Mouse (Mus musculus) kidney, postnatal 36 days (tissue): ENCODE measurements around the gene Rin3.

Experiments
- DNase-seq, 2 experiments: peaks; one replicate each; pipeline ENCODE4 v3.0.0; 2021 to 2022; ENCODE audit warnings: mixed read lengths in 2 of 2

Gene Rin3

DNA sequence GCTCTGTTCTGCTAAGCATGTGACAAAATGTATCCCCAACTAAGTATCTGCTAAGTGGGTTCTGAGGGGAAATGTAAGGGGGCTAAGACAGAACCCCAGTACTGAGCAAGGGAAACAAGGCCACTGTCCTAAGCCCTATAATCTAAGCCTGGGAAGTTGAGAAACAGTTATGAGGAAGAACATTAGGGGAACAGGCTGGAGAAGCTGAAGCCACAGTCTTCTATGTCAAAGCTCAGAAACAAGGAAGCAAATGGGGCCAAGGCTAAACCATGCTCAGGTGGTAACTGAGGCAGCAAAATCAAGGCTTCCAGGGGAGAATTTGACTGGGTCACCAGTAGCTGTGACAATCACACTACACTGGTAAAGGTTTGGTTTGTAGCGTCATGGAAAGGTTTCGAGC lies 50.3 kb downstream of the Rin3 start:
- DNase-seq: no peak

- no peak for DNase-seq
Observed at GRCm38 (mm10) chr12:102339085-102339484, 56.2 kb downstream of the Rin3 start.

DNA sequence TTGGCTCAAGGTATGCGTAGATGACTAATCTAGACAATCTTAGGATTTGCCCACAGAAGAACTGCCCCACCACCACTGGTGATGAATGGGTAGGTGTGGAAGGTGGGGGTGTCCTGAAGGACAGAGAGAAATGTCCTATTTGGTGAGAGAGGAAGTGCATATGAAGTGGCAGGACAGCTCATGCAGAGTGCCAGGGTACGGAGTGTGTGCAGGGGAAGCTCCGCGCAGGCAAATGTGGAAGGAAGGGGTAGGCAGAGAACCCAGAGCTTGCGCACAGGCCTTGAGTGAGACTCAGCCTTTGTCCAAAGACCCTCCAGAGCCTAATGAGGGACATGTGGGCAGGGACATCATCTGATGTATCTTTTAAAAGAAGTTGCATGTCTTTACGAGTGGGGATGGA lies 57.6 kb downstream of the Rin3 start:
- no peak for DNase-seq

DNA sequence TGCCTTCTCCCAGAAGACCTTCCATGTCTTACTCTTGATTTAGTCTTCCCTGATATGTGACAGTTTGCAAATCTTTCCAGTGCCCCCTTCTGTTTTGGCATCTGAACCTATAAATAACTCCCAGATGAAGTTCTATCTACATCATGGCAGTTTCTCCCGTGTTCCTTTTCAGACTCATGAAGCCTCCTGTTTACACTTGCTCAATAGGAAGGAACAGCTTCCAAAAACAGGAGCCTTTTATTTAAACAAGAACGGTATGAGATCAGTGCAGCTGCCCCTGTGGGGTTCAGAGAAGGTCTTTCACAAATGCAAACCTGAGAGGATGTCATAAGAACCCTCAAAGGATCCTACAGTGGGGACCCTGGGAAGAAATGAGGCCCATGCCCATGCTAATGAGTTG lies 59.3 kb downstream of the Rin3 start:
- DNase-seq: no peak

GRCm38 (mm10) chr12:102342602-102343001 lies 59.8 kb downstream of the Rin3 start:
- no peak for DNase-seq

GRCm38 (mm10) chr12:102345031-102345815 lies 62.4 kb downstream of the Rin3 start:
- no peak for DNase-seq

- DNase-seq: peak; percentile 64 to 88
Observed at GRCm38 (mm10) chr12:102346507-102346906, 63.7 kb downstream of the Rin3 start.

GRCm38 (mm10) chr12:102348447-102348846 lies 65.6 kb downstream of the Rin3 start:
- DNase-seq: no peak

DNA sequence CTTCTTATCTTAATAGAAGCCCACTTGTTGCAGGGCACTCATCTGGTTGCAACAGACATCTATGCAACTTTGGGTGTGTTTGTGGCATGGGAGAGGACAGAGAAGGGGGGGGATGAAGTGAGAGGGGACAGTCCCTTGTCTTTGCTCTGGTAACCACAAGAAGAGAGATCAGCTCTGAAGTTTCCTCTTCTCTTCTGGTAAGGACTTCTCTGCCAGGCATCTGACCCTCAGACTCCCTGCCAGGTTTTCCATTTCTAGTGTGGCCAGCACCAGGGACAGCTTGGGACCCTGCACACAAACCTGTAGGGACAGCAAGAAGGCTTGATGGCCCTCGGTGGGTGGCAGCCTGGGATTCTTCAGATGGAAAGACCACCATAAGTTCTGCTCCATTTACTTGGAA lies 68.1 kb downstream of the Rin3 start:
- DNase-seq: no peak

GRCm38 (mm10) chr12:102354126-102354984 lies 71.5 kb downstream of the Rin3 start:
- no peak for DNase-seq

DNA sequence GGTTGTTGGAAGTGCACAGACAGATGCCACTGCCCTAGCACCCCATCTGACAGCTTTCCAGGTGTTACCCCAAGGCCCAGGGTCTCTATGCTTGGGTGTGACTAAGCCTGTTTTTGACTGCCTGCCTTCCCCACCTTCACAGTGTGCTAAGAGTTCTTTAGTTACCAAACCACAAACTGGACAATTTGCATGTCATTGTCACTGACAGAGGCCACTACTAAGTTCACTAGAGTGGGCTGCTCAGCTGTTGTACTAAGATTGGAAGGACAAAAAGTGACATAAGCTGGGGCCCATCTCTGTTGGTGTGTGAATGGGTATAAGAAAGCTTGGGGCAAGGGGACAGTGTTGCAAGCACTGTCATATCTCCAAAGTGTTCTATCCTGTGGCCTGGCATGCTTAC lies 72.9 kb downstream of the Rin3 start:
- DNase-seq: no peak

- no peak for DNase-seq
Observed at GRCm38 (mm10) chr12:102356781-102357180, 73.9 kb downstream of the Rin3 start.

DNA sequence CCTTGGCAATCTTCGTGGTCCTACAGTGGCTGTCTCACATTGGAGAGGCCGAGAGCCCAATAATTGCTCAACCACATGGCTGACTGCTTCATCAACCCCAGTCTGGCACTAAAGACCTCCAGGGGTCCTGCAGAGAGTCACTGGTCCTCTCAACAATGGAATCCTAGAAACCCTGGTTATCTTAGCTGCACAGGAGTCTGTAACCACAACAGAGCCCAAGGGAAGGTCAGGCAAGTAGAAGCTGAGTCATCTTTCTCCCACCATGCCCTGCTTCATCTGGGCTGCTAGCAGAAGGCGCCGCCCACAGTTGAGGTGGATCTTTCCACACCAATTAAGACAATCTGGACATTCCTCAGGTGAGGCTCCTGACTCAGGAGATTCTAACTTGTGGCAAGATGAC lies 76.5 kb downstream of the Rin3 start:
- DNase-seq: no peak

DNA sequence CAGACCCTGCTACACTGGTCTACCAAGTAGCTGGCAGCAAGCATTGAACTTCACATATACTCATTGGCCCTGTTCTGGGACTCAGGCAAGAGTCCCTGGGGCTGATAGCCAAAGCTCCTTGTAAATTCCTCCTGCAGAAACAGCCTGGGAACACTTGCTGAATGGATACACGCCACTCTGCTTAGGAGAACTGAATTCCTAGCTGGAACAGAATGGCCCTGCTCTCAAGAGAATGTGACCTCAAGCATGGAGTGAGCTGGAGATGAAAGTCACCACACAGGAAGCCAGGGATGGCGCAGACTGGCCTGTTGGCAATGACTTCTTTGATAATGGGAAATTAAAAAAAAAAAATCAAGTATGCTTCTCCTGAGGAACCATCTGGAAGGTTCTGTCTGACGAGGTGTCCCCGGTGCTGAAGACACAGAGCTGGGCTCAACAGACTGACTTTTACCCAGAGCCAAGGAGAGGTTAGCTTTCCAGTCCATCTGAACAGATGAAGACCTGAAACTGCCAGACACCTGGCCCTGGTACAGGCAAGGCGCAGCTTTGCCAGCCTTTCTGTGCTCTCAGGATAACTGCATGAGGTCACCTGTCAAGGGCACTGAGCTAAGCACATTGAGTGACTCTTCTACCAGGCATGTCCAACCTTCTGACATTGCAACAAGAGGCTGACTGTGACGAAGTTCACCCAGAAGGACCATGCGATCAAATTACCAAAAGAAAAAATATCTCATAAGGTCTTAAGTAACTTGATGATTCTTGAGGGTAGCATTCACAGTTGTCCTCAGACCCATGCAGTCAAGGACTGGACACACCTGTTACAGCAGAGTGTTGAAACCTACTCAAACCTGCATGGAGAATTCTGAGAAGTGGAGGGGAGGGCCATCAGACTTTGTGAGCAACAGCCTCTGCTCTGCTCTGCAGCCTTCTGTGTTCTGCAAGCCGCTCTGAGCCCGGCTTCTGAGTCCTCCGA lies 78.6 kb downstream of the Rin3 start:
- DNase-seq: no peak

GRCm38 (mm10) chr12:102365016-102365415 lies 82.2 kb downstream of the Rin3 start:
- no peak for DNase-seq

DNA sequence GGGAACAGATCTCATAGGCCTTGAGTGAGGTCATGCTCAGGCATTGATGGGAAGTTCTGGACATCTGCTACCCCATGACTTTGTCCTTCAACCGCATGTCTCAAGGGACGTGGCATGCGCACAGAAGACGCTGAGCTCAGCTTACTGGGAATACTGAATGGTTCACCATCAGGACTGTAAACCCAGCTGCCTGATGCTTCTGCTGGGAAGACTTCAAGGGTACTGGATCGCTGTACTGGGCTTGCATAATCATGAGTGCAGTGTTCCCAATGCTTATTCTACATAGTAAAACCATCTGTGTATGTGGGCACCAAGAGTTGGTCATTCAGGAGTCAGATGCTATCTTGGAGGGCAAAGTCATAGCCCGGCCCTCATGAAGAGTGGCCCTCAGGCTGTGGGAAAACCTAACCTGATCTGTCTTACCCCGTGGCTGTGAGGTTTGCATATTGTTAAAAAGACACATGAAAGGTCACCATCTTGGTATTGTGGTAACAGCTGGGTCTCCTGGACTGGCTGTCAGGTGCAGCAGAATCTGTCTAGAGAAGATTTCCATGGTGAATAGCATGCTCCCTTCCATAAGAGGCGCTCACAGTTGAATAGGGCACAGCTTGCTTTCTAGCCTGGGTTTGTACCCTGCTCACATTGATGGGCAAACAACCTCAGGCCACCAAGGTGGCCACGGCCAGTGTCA lies 83.4 kb downstream of the Rin3 start:
- no peak for DNase-seq

DNA sequence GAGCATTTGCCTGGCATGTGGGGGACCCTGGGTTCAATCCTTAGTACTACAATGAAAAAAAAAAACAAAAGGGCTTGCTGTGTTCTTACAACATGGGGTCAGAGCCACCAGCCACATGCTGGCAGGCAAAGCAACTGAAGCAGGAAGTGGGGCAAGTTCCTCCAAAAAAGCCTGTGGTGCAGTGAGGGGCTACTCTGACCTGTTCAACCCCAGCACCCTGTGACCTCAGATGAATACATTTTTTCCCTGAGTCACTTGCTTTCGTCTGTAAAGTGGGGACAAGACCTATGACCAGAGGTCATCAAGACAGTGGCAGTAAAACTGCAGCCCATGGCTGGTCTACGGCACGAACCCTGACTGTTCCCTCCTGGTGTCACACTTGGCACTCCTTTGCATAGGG lies 84.2 kb downstream of the Rin3 start:
- DNase-seq: no peak

- DNase-seq: no peak
Observed at GRCm38 (mm10) chr12:102368066-102368465, 85.2 kb downstream of the Rin3 start.

DNA sequence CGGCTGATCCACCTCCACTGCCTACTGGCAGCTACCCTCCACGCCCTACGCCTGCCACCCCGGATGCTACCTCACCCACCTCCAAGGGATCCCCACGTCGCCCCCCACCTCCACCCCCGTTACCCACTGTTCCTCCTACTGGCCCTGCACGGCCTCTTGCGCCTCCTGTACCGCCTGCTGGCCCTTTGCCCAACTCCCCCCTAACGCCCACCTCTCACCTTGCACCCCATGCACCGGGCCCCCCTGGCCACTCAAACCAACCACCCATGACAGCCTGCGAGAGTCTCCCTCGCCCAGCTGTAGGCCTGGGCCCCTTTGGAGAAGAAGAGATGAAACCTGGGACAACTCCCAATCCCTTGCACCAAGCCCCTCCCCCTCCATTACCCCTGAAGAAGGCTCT lies 85.7 kb downstream of the Rin3 start:
- no peak for DNase-seq

DNA sequence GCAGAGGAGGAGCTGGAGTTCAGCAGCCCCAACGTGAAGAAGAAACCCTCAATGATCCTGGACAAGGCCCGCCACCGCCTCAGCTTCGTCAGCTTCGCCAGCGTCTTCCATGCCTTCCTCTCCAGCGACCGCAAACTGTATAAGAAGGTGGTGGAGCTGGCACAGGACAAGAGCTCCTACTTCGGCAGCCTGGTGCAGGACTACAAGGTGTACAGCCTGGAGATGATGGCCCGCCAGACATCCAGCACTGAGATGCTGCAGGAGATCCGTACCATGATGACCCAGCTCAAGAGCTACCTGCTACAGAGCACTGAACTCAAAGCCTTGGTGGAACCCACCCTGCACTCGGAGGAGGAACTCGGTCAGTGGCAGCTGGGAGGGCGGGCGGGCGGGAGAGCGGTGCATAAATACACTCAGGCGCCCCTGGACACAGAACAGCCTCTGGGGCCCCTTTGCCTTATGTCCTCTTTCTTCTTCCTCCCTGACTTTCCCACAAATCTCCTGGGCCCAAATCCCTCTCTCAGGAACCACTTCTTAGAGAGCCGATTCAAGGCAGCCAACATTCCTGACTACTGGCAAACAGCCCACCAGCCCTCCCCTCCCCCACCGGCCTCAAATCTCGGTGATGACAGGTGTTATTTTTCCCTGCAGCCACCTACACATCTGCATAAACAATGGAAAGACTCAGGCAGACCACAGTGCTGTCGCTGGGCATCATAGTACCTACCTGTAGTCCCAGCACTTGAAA lies 86.8 kb downstream of the Rin3 start:
- DNase-seq: peak in 1 of 2 experiments; percentile 25

DNA sequence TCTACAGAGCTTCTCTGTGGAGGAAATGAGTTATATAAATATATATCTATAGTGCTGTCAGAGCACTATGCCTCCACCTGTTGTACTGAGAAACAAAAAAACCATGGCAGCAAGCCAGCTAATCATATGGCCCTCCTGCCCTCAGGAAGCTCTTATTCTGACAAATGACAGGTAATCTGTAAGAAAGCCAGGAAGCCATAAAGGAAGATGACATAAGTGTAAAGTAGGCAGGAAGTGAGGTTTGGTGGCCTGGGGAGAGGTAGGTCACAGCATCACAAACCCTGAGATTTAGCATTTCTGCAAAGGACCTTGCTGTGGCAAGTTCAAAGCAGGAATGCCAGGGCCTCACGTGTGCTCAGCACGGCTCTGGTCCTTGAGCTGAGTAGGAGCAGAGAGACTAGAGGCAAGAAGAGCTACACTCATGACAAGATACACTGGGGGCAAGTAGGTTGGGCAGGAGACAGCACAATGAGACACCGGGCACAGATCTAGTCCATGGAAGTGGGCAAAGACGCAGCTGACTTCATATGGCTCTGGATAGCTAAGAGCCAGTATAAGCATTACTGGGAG lies 88.2 kb downstream of the Rin3 start:
- no peak for DNase-seq
